Mouse (Mus musculus): ENCODE data around the gene Gopc. TPM values are rescaled to one million over a fixed set of nuclear protein-coding genes. Genes with fewer than 3 reads are reported as not detected.
"Not testable (repeated sequence)": the region's sequence is repeated elsewhere in the genome, so short reads cannot be mapped to it uniquely, and the experiment has no call there.

Gene Gopc
- polyA plus RNA-seq, 1 experiment from 2014 or later, result 5.0 TPM

DNA sequence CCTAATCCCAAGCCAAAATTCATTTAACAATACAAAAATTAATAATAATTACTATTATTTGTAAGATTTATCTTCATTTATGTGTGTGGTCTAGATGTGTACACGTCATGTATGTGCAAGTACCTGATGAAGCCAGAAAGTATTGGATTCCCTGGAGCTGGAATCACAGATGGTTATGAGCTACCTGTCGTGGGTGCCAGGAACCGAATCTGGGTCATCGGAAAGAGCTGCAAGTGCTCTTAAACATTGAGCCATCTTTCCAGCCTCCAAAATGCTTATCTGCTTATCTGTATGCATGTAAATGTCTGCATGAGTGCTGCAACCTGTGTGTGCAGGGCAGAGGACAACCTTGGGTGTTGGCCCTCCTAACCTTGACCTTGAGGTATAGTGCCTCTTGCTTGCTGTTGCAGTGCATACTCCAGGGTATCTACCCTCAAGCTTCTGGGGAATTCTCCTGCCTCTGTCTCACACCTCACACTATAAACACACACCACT lies 21.6 kb downstream of the Gopc start:
- ATAC-seq (ENCODE audit: insufficient read depth), result no peak

DNA sequence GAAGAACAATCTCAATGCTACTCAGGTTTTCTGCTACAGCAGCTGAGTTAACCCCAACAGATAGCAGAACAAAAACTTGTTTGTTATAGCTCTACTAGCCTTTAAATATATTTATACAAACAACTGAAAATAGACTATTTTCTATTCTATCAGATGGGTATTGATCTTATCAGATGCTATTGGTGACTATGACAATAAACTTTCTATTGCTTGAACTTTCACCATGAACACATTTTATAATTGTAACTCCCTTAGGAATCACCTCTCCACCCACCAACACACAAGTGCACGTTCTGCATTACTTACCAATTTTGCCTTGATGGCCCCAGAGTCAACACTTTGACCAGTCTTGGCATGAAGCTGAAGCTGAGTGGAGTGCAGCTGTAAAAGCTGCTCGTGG lies 23.5 kb downstream of the Gopc start, which contains the start of gene Gm26741:
Gm26741 (plus strand) TSS at position 301 of the 400 bp plus-strand sequence.
- H3K4me2 ChIP-seq, result no peak within 1 kb of the TSS
- ATAC-seq (ENCODE audit: insufficient read depth), result no peak
- no peaks in the 10 kb centered on the region for H3K36me3 ChIP-seq (replicated peaks)
- no peak within 1 kb of the TSS for H3K27ac ChIP-seq (replicated peaks)
- H3K4me3 ChIP-seq (replicated peaks), result no peak within 1 kb of the TSS
- WGBS (ENCODE audit: insufficient replicate concordance), result 72% methylated on average over 2 of the region's 2 CpGs
- no peaks in the 10 kb centered on the region for H3K9me3 ChIP-seq (replicated peaks)
- H3K9ac ChIP-seq, result no peak within 1 kb of the TSS
- H3K4me1 ChIP-seq (replicated peaks), result 0 out of 2 replicates have a peak, but pooled peaks cover 2% of the 10 kb centered on the region
- no peaks in the 10 kb centered on the region for H3K27me3 ChIP-seq

More for the DNA sequence above, 21.6 kb downstream of the Gopc start:
- Histone ChIP-seq H3K27ac (replicated peaks) (no peak overlapping the region), H3K36me3 (replicated peaks) (no peaks in the 10 kb centered on the region), H3K9ac (no peak overlapping the region), H3K4me3 (replicated peaks) (no peak overlapping the region), H3K4me2 (no peak overlapping the region), H3K4me1 (replicated peaks) (0 out of 2 replicates have a peak, but pooled peaks cover 2% of the 10 kb centered on the region), H3K9me3 (replicated peaks) (no peaks in the 10 kb centered on the region), H3K27me3 (no peaks in the 10 kb centered on the region)
- WGBS (ENCODE audit: insufficient replicate concordance), result 78% methylated on average over 4 of the region's 4 CpGs

DNA sequence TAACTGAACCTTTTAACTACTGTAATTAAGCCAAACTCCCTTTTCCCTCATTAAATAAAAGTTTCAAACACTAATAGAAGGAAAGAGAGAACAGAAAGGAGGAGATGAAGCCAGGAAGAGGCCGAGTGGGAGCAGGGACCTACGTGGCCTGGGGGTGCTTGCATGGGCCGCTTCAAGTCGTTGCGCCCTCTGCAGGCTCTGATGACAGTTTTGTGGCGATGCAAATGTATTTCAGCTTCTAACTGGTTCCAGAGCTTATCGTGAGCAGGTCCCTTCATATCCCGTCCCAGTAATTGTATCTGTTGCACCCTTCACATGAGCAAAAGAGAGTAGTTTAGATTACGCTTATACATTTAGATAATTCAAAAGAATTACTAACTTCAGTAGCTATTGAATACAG lies 28.7 kb downstream of the Gopc start:
- no peak for ATAC-seq (ENCODE audit: insufficient read depth)
- no peaks in the 10 kb centered on the region for H3K27me3 ChIP-seq
- H3K4me3 ChIP-seq (replicated peaks), result no peak overlapping the region
- H3K36me3 ChIP-seq (replicated peaks), result peaks cover 26% of the 10 kb centered on the region
- no peaks in the 10 kb centered on the region for H3K9me3 ChIP-seq (replicated peaks)
- WGBS (ENCODE audit: insufficient replicate concordance), result 70% methylated on average over 9 of the region's 9 CpGs
- no peak overlapping the region for H3K9ac ChIP-seq
- no peaks in the 10 kb centered on the region for H3K4me1 ChIP-seq (replicated peaks)
- no peak overlapping the region for H3K4me2 ChIP-seq
- H3K27ac ChIP-seq (replicated peaks), result no peak overlapping the region

DNA sequence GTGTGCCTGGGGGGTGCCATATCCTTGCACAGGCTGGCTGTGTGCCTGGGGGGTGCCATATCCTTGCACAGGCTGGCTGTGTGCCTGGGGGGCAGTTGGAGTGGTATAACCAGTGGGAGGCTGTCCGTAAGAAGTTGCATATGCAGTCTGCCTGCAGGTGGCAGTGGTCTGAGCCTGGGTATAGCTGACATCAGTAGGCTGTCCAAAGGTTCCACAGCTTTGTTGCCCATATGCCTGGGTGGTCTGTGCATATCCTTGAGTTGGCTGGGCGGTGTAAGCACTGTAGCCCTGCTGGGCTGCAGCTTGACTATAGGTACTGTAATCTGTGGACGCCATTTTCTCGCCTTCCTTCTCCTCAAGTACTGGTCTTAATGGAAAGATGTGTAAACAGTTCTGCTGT lies 38.6 kb downstream of the Gopc start:
- H3K4me2 ChIP-seq; H3K9me3 ChIP-seq (replicated peaks): not testable (repeated sequence)
- WGBS (ENCODE audit: insufficient replicate concordance), result 77% methylated on average over 4 of the region's 4 CpGs

DNA sequence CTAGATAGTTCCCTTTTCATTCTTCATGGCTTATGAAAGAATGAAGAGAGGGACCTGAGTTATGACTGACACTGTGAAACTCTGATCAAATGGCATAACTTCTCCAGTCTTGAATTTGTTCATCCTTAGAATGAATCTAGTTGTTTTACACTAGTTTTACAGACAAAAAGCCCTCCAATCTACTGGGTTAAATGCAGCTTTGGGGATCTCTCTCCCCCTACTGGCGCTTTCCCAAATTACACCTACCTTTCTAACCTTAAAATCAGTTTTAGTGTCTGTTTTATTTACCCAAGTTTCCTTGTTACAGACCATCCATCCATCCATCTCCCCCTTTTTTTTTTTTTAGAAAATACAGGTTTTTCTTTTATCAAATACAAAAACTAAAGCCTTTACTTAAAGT lies 50.9 kb downstream of the Gopc start:
- Histone ChIP-seq H3K27ac (replicated peaks) (no peak overlapping the region), H3K9me3 (replicated peaks) (no peaks in the 10 kb centered on the region), H3K36me3 (replicated peaks) (no peaks in the 10 kb centered on the region), H3K9ac (no peak overlapping the region), H3K4me2 (no peak overlapping the region), H3K4me1 (replicated peaks) (no peaks in the 10 kb centered on the region), H3K4me3 (replicated peaks) (no peak overlapping the region), H3K27me3 (no peaks in the 10 kb centered on the region)
- WGBS (ENCODE audit: insufficient replicate concordance), result 0% methylated on average over 1 of the region's 1 CpGs
- ATAC-seq (ENCODE audit: insufficient read depth), result no peak

More for the DNA sequence above, 38.6 kb downstream of the Gopc start:
- not testable (repeated sequence) for H3K27me3 ChIP-seq; H3K9ac ChIP-seq; H3K4me1 ChIP-seq (replicated peaks); H3K4me3 ChIP-seq (replicated peaks); H3K27ac ChIP-seq (replicated peaks); ATAC-seq (ENCODE audit: insufficient read depth)
- H3K36me3 ChIP-seq (replicated peaks), result peaks cover 32% of the 10 kb centered on the region

DNA sequence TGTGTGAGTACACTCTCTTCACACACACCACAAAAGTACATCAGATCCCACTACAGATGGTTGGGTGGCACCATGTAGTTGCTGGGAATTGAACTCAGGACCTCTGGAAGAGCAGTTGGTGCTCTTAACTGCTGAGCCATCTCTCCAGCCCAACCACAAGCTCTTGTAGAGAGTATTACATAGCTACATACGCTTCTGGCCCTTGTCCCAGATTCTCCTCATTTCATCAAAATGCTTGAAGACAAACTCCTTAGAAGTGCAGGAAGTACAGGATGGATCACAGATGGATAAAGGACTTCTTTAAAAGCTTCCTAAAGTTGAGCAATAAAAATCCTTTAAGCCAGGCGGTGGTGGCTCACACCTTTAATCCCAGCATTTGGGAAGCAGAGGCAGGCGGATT lies 60.0 kb downstream of the Gopc start:
- Histone ChIP-seq H3K27me3 (no peaks in the 10 kb centered on the region), H3K9ac (no peak overlapping the region), H3K4me1 (replicated peaks) (no peaks in the 10 kb centered on the region), H3K9me3 (replicated peaks) (no peaks in the 10 kb centered on the region), H3K27ac (replicated peaks) (no peak overlapping the region), H3K4me3 (replicated peaks) (no peak overlapping the region), H3K4me2 (no peak overlapping the region), H3K36me3 (replicated peaks) (0 out of 2 replicates have a peak, but pooled peaks cover 6% of the 10 kb centered on the region)
- 65% methylated on average over 3 of the region's 3 CpGs for WGBS (ENCODE audit: insufficient replicate concordance)
- ATAC-seq (ENCODE audit: insufficient read depth), result no peak

DNA sequence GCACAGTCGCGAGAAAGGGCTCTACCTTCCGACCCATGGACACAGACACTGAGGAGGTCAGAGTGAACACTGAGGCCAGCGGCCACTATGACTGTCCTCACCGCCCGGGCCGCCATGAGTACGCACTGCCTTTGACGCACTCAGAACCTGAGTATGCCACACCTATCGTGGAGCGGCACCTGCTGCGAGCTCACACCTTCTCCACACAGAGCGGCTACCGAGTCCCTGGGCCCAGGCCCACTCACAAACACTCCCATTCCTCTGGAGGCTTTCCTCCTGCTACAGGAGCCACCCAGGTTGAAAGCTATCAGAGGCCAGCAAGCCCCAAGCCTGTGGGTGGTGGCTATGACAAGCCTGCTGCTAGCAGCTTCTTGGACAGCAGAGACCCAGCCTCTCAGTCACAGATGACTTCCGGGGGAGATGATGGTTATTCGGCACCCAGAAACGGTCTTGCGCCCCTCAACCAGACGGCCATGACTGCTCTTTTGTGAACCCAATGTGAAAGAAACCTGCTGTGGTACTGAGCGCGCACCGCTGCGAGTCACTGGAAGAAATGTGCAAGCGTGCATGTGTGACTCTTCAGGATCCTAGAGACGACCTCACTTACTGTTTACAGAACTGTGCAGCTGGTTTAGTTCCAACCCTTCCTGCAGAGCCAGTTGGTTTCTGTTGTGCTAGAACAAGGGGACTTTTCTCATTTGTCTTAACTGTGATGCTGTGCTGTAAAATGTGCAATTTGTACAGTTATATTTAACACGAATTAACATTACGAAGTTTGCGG lies 62.2 kb downstream of the Gopc start:
- no peak for ATAC-seq (ENCODE audit: insufficient read depth)
- 0 out of 2 replicates have a peak, but pooled peaks cover 6% of the 10 kb centered on the region for H3K36me3 ChIP-seq (replicated peaks)
- H3K9me3 ChIP-seq (replicated peaks), result no peaks in the 10 kb centered on the region
- WGBS (ENCODE audit: insufficient replicate concordance), result 81% methylated on average over 28 of the region's 28 CpGs
- H3K9ac ChIP-seq, result no peak overlapping the region
- H3K27me3 ChIP-seq, result no peaks in the 10 kb centered on the region
- H3K4me2 ChIP-seq, result no peak overlapping the region
- H3K4me1 ChIP-seq (replicated peaks), result no peaks in the 10 kb centered on the region
- H3K4me3 ChIP-seq (replicated peaks), result no peak overlapping the region
- H3K27ac ChIP-seq (replicated peaks), result no peak overlapping the region

DNA sequence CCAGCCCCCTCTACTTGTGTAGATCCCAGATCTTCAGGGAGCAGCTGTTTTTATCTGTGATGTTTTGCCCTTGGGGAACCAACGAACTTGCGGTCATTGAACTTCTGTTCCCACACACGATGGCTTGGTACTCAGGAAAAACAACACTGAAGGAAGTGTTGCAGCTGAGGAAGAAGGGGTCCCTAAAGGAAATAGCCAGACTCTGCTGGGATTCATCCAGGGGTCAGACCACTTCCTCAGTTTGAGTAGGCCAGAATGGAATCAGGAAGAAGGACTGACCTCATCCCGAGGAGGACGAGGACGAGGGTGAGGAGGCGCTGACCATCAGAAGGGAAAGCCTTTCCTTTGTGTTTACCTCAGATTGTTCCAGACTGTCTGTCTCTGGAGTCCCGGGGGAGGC lies 72.7 kb downstream of the Gopc start:
- Histone ChIP-seq H3K4me2 (no peak overlapping the region), H3K4me1 (replicated peaks) (no peaks in the 10 kb centered on the region), H3K4me3 (replicated peaks) (no peak overlapping the region), H3K9ac (no peak overlapping the region), H3K27me3 (no peaks in the 10 kb centered on the region), H3K9me3 (replicated peaks) (no peaks in the 10 kb centered on the region), H3K27ac (replicated peaks) (no peak overlapping the region), H3K36me3 (replicated peaks) (0 out of 2 replicates have a peak, but pooled peaks cover 12% of the 10 kb centered on the region)
- peak; percentile 51 for ATAC-seq (ENCODE audit: insufficient read depth)
- 40% methylated on average over 8 of the region's 8 CpGs for WGBS (ENCODE audit: insufficient replicate concordance)

DNA sequence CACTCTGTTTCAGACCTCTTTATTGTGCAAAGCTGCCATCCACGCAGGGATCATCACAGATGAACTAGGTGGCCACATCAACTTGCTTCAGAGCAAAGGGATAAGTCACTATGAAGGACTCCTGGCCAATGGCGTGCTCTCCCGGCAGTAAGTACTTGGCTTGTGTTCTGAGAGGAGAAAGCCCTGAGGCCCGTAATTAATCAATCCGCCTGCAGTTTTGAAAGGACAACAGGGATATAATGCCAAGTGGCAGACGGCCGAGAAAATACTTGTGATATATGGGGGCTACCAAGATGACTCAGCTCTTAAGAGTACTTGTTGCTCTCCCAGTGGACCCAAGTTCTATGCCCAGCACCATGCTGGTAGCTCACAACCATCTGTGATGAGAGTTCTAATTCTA lies 77.3 kb downstream of the Gopc start:
- no peaks in the 10 kb centered on the region for H3K27me3 ChIP-seq
- no peak for ATAC-seq (ENCODE audit: insufficient read depth)
- no peak overlapping the region for H3K4me2 ChIP-seq
- H3K4me3 ChIP-seq (replicated peaks), result no peak overlapping the region
- H3K9me3 ChIP-seq (replicated peaks), result no peaks in the 10 kb centered on the region
- no peaks in the 10 kb centered on the region for H3K4me1 ChIP-seq (replicated peaks)
- WGBS (ENCODE audit: insufficient replicate concordance), result 69% methylated on average over 7 of the region's 7 CpGs
- no peak overlapping the region for H3K9ac ChIP-seq
- H3K36me3 ChIP-seq (replicated peaks), result 0 out of 2 replicates have a peak, but pooled peaks cover 4% of the 10 kb centered on the region
- no peak overlapping the region for H3K27ac ChIP-seq (replicated peaks)

DNA sequence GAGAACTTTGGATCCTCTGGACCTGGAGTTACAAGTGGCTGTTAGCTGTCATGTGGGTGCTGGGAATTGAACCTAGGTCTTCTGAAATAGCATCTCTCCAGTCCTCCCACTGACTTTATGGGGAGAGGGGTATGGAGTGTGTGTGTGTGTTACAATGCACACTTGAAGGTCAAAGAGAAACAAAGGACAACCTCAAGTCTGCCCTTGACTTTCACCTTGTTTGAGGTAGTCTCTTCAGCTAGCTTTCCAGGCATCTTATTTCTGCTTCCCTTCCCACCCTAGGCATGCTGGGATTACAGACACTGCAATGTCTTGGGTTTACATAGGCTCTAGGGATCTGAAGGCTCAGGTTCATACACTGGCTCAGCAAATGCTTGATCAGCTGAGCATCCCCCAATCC lies 79.7 kb downstream of the Gopc start:
- no peak overlapping the region for H3K4me2 ChIP-seq
- H3K27me3 ChIP-seq, result no peaks in the 10 kb centered on the region
- H3K4me3 ChIP-seq (replicated peaks), result no peak overlapping the region
- ATAC-seq (ENCODE audit: insufficient read depth), result no peak
- no peak overlapping the region for H3K27ac ChIP-seq (replicated peaks)
- 0 out of 2 replicates have a peak, but pooled peaks cover 4% of the 10 kb centered on the region for H3K36me3 ChIP-seq (replicated peaks)
- H3K9me3 ChIP-seq (replicated peaks), result no peaks in the 10 kb centered on the region
- no peak overlapping the region for H3K9ac ChIP-seq
- no peaks in the 10 kb centered on the region; the same call in 1 of the 2 replicates for H3K4me1 ChIP-seq (replicated peaks)

DNA sequence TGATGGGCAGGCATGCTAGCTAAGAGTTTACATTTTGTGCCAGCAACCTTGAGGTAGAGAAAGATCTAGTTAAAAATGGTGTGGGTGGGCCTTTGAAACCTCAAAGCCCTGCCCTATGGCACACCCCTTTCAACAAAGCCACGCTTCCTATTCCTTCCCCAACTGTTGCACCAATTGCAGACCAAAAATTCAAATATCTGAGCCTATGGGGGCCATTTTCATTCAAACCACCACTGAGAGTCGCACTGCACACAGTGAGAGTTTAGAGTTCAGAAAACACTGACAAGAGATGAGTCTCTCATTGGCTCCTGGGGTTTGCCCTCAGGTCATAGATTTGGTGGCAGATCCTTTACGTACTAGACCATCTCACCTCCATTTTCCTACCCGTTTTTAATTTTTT lies 80.2 kb downstream of the Gopc start:
- Histone ChIP-seq H3K4me3 (replicated peaks) (no peak overlapping the region), H3K27ac (replicated peaks) (no peak overlapping the region), H3K9ac (no peak overlapping the region), H3K4me1 (replicated peaks) (no peaks in the 10 kb centered on the region; the same call in 1 of the 2 replicates), H3K4me2 (no peak overlapping the region), H3K9me3 (replicated peaks) (no peaks in the 10 kb centered on the region), H3K27me3 (no peaks in the 10 kb centered on the region), H3K36me3 (replicated peaks) (0 out of 2 replicates have a peak, but pooled peaks cover 4% of the 10 kb centered on the region)
- WGBS (ENCODE audit: insufficient replicate concordance), result 63% methylated on average over 4 of the region's 4 CpGs
- no peak for ATAC-seq (ENCODE audit: insufficient read depth)

All from liver, embryonic 15.5 days (tissue).